Mouse (Mus musculus): ENCODE results near the gene Mybbp1a. TPM values are rescaled to one million over a fixed set of nuclear protein-coding genes. Genes with fewer than 3 reads are reported as not detected.
"Not testable (repeated sequence)": the region's sequence is repeated elsewhere in the genome, so short reads cannot be mapped to it uniquely, and the experiment has no call there.

Gene Mybbp1a
- polyA plus RNA-seq, 1 experiment from 2014 or later, result 136 TPM

- H3K36me3 ChIP-seq, result no peaks in the 10 kb centered on the region
- no peak for ATAC-seq (ENCODE audit: low FRiP score, low read depth)
- no peaks in the 10 kb centered on the region for H3K9me3 ChIP-seq
- no peaks in the 10 kb centered on the region for H3K4me1 ChIP-seq
- whole genome bisulfite sequencing, result 74% methylated on average over 11 of the region's 11 CpGs
- no peak within 1 kb of the TSS for H3K27ac ChIP-seq (replicated peaks)
- no peak within 1 kb of the TSS for H3K9ac ChIP-seq (replicated peaks)
- H3K4me3 ChIP-seq, result no peak within 1 kb of the TSS
- H3K4me2 ChIP-seq (replicated peaks), result no peak within 1 kb of the TSS
- H3K27me3 ChIP-seq, result no peaks in the 10 kb centered on the region
Measured at GRCm38 (mm10) chr11:72434963-72435693, 6.0 kb upstream of the Mybbp1a start, which contains the start of gene Ggt6. Ggt6 (plus strand) TSS chr11:72435526.

GRCm38 (mm10) chr11:72435694-72436045 is 5.5 kb upstream of the Mybbp1a start:
- no peak for ATAC-seq (ENCODE audit: low FRiP score, low read depth)
- H3K4me2 ChIP-seq (replicated peaks), result no peak overlapping the region
- no peak overlapping the region for H3K9ac ChIP-seq (replicated peaks)
- no peak overlapping the region for H3K27ac ChIP-seq (replicated peaks)
- WGBS, result 35% methylated on average over 2 of the region's 2 CpGs
- H3K36me3 ChIP-seq, result no peaks in the 10 kb centered on the region
- H3K9me3 ChIP-seq, result no peaks in the 10 kb centered on the region
- no peak overlapping the region for H3K4me3 ChIP-seq
- no peaks in the 10 kb centered on the region for H3K27me3 ChIP-seq
- H3K4me1 ChIP-seq, result no peaks in the 10 kb centered on the region

GRCm38 (mm10) chr11:72436271-72436670 is 4.9 kb upstream of the Mybbp1a start:
- 77% methylated on average over 5 of the region's 5 CpGs for whole genome bisulfite sequencing
- H3K27ac ChIP-seq (replicated peaks), result no peak overlapping the region
- no peaks in the 10 kb centered on the region for H3K9me3 ChIP-seq
- no peak overlapping the region for H3K4me2 ChIP-seq (replicated peaks)
- H3K4me1 ChIP-seq, result no peaks in the 10 kb centered on the region
- H3K27me3 ChIP-seq, result no peaks in the 10 kb centered on the region
- ATAC-seq (ENCODE audit: low FRiP score, low read depth), result no peak
- no peak overlapping the region for H3K9ac ChIP-seq (replicated peaks)
- H3K36me3 ChIP-seq, result no peaks in the 10 kb centered on the region
- no peak overlapping the region for H3K4me3 ChIP-seq

GRCm38 (mm10) chr11:72436756-72437650 is 4.2 kb upstream of the Mybbp1a start:
- ATAC-seq (ENCODE audit: low FRiP score, low read depth), result no peak
- H3K27me3 ChIP-seq, result no peaks in the 10 kb centered on the region
- no peak overlapping the region for H3K9ac ChIP-seq (replicated peaks)
- H3K9me3 ChIP-seq, result no peaks in the 10 kb centered on the region
- H3K4me2 ChIP-seq (replicated peaks), result no peak overlapping the region
- peaks cover 5% of the 10 kb centered on the region for H3K4me1 ChIP-seq
- WGBS, result 82% methylated on average over 16 of the region's 16 CpGs
- no peaks in the 10 kb centered on the region for H3K36me3 ChIP-seq
- no peak overlapping the region for H3K27ac ChIP-seq (replicated peaks)
- no peak overlapping the region for H3K4me3 ChIP-seq

DNA sequence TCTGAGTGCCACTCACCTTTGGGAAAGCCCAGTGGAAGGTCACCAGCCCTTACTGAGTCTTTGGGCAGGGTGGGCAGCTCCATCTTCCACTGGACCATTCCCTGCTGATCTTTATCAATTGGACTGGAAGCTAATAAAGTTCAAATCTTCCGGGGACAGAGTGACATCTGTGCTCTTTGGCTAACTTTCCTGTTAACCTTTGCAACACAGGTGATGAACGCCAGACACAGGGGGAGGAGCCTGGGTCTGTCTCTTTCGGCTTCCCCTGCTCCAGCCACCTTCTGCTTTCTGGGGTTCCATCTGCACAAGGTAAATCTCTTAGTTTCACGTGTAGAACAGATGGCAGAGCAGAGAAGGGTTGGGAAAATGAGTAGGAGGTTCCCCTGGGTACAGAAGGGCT is 2.7 kb upstream of the Mybbp1a start:
- no peak overlapping the region for H3K27ac ChIP-seq (replicated peaks)
- H3K36me3 ChIP-seq, result peaks cover 12% of the 10 kb centered on the region
- no peaks in the 10 kb centered on the region for H3K9me3 ChIP-seq
- no peaks in the 10 kb centered on the region for H3K27me3 ChIP-seq
- no peak overlapping the region for H3K4me2 ChIP-seq (replicated peaks)
- no peak overlapping the region for H3K4me3 ChIP-seq
- H3K9ac ChIP-seq (replicated peaks), result no peak overlapping the region
- ATAC-seq (ENCODE audit: low FRiP score, low read depth), result no peak
- peaks cover 12% of the 10 kb centered on the region for H3K4me1 ChIP-seq
- WGBS, result 72% methylated on average over 4 of the region's 4 CpGs

GRCm38 (mm10) chr11:72440597-72440964 is 574 bp upstream of the Mybbp1a start:
- H3K27me3 ChIP-seq; ATAC-seq (ENCODE audit: low FRiP score, low read depth); H3K9me3 ChIP-seq: not testable (repeated sequence)
- Histone ChIP-seq H3K36me3 (peaks cover 34% of the 10 kb centered on the region), H3K27ac (replicated peaks) (peak overlapping the region; percentile 94), H3K4me1 (peaks cover 12% of the 10 kb centered on the region), H3K4me2 (replicated peaks) (peak overlapping the region; percentile 96), H3K4me3 (peak overlapping the region; percentile 89), H3K9ac (replicated peaks) (peak overlapping the region; percentile 71)
- 46% methylated on average over 6 of the region's 6 CpGs for WGBS

GRCm38 (mm10) chr11:72446311-72447105 is 5.4 kb downstream of the Mybbp1a start:
- no peaks in the 10 kb centered on the region for H3K27me3 ChIP-seq
- no peak for ATAC-seq (ENCODE audit: low FRiP score, low read depth)
- H3K9ac ChIP-seq (replicated peaks), result no peak overlapping the region
- H3K4me2 ChIP-seq (replicated peaks), result no peak overlapping the region
- no peak overlapping the region for H3K27ac ChIP-seq (replicated peaks)
- peaks cover 93% of the 10 kb centered on the region for H3K36me3 ChIP-seq
- H3K4me3 ChIP-seq, result no peak overlapping the region
- no peaks in the 10 kb centered on the region for H3K9me3 ChIP-seq
- 92% methylated on average over 6 of the region's 6 CpGs for WGBS
- H3K4me1 ChIP-seq, result peaks cover 12% of the 10 kb centered on the region

DNA sequence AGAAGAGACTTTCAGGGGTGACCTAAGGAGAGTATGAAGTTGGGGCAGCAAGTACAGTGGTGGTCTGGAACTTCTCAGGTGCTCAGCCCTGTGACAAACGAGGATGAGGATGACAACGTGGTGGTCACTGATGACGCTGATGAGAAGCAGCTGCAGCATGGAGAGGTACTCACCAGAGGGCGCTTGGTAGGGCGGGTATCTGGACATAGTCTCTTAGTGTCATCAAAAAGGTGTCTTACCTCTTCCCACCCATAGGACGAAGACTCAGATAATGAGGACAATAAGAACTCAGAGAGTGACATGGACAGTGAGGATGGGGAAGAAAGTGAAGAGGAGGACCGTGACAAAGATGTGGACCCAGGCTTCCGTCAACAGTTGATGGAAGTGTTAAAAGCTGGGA is 6.3 kb downstream of the Mybbp1a start:
- Histone ChIP-seq H3K4me2 (replicated peaks) (no peak overlapping the region), H3K27ac (replicated peaks) (no peak overlapping the region), H3K9me3 (no peaks in the 10 kb centered on the region), H3K4me3 (no peak overlapping the region), H3K4me1 (peaks cover 2% of the 10 kb centered on the region), H3K9ac (replicated peaks) (no peak overlapping the region), H3K27me3 (no peaks in the 10 kb centered on the region), H3K36me3 (peaks cover 100% of the 10 kb centered on the region)
- ATAC-seq (ENCODE audit: low FRiP score, low read depth), result no peak
- 84% methylated on average over 8 of the region's 8 CpGs for WGBS

- Histone ChIP-seq H3K27ac (replicated peaks) (no peak overlapping the region), H3K4me1 (peaks cover 9% of the 10 kb centered on the region), H3K4me2 (replicated peaks) (no peak overlapping the region), H3K9me3 (no peaks in the 10 kb centered on the region), H3K4me3 (no peak overlapping the region), H3K27me3 (no peaks in the 10 kb centered on the region), H3K36me3 (peaks cover 68% of the 10 kb centered on the region), H3K9ac (replicated peaks) (no peak overlapping the region)
- WGBS, result 85% methylated on average over 3 of the region's 3 CpGs
- ATAC-seq (ENCODE audit: low FRiP score, low read depth), result no peak
Measured at GRCm38 (mm10) chr11:72452140-72452665, 11.0 kb downstream of the Mybbp1a start.

GRCm38 (mm10) chr11:72453105-72453953 is 12.2 kb downstream of the Mybbp1a start:
- Histone ChIP-seq H3K9me3 (no peaks in the 10 kb centered on the region), H3K36me3 (peaks cover 57% of the 10 kb centered on the region), H3K4me3 (no peak overlapping the region), H3K27me3 (no peaks in the 10 kb centered on the region; the same call in 1 of the 2 replicates), H3K4me1 (peaks cover 9% of the 10 kb centered on the region), H3K9ac (replicated peaks) (no peak overlapping the region), H3K27ac (replicated peaks) (no peak overlapping the region), H3K4me2 (replicated peaks) (no peak overlapping the region)
- WGBS, result 60% methylated on average over 15 of the region's 15 CpGs
- no peak for ATAC-seq (ENCODE audit: low FRiP score, low read depth)

DNA sequence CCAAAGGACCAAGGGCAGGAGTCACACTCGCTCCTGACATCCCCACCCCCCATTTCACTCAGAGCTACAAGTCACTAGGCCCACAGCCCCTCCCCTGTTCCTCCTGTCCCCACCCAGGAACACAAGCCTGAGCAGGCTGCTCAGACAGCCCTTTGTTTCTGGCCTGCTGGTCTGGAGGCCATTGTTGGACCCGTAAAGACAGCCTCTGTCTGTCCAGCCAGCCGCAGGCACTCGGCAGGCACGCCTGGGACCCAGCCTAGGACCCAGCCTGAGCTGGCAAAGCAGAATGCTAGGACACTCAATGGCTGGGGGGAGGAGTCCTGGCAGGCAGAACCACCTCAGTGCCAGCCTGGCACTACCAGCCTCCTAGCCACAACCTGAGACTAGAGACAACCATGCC is 14.5 kb downstream of the Mybbp1a start:
- Histone ChIP-seq H3K9ac (replicated peaks) (0 out of 2 replicates have a peak overlapping the region, but pooled peaks have one; percentile 15), H3K4me1 (peaks cover 9% of the 10 kb centered on the region), H3K4me3 (no peak overlapping the region), H3K27ac (replicated peaks) (peak overlapping the region; percentile 55), H3K27me3 (no peaks in the 10 kb centered on the region; the same call in 1 of the 2 replicates), H3K9me3 (no peaks in the 10 kb centered on the region), H3K4me2 (replicated peaks) (no peak overlapping the region), H3K36me3 (peaks cover 33% of the 10 kb centered on the region)
- WGBS, result 37% methylated on average over 5 of the region's 5 CpGs
- ATAC-seq (ENCODE audit: low FRiP score, low read depth), result peak; percentile 41; the same call in 1 of the 2 replicates
